8 mouse cellular contexts compared by ENCODE assay signal in the genomic region with DNA sequence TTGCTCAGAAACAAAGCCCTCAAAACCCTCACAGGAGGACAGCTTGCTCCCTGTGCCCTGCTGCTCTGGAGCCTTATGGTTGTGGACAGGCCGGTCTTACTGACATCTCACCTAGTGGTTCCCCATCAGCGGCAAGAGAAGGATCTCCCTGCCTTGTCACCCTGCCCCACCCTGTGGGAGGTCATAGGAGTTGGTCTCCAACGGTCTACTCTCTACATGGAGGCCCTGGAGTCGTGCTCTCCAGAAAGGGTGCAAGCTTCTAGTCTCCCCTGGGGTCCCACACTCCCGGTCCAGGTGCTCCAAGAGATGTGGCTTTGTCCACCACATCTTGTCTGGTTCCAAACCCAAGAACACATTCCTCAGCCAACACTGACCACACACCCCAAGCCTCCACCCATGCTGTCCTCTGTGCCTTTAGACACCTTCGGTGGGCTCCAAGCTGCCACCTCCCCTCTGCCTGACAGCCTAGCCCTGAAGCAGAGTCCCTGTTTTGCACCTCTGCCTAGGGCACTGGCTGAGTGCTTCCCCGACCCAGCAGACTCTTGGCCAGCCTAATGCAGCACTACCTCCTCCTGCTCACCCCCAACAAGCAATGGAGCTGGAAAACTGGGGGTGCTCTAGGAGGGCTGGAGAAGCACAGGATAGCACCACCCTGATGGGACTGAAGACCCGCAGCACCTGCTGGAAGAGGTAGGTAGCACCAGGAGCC. TPM values are rescaled to one million over a fixed set of nuclear protein-coding genes. Genes with fewer than 3 reads are reported as not detected.
A peak's percentile ranks its signal among the peaks of the same experiment; 100 is the strongest.
DNase-seq lines count a peak whose midpoint lies in the region; ATAC-seq and TF ChIP-seq lines count a peak whose summit lies in the region.

No protein-coding gene starts in this region.

- WGBS in kidney, embryonic 14.5 days = 50% methylated on average over 8 of the region's 8 CpGs
- WGBS in hindbrain, embryonic 15.5 days = 27% methylated on average over 8 of the region's 8 CpGs

- H3K4me3 ChIP-seq in kidney, embryonic 14.5 days (ENCODE audit: low read length) = peak overlapping the region; percentile 98
- peak overlapping the region; percentile 81 for H3K4me3 ChIP-seq in bone marrow macrophage, adult 2 months (ENCODE audit: insufficient read depth, low read length)
- H3K4me3 ChIP-seq in hindbrain, embryonic 15.5 days = peak overlapping the region; percentile 86
- peak overlapping the region; percentile 73 for H3K4me3 ChIP-seq in myocyte

- TF ChIP-seq CTCF in bone marrow macrophage, adult 2 months (IDR thresholded peaks at IDR 0.05; ENCODE audit: low read depth, low read length) = no peak

- no peak for DNase-seq in kidney, postnatal 25 days
- DNase-seq in left cerebral cortex, adult 9 months (ENCODE audit: low spot score in 2 of 2) = no peak
- DNase-seq in adrenal gland, adult 8-10 months = no peak

- H3K79me2 ChIP-seq in myocyte (ENCODE audit: control insufficient read depth, insufficient read depth) = peaks cover 59% of the 10 kb centered on the region

- no peak for TF ChIP-seq POLR2A in bone marrow macrophage, adult 2 months (IDR thresholded peaks at IDR 0.05; ENCODE audit: borderline replicate concordance, low read depth, low read length)
- TF ChIP-seq POLR2A in myocyte (IDR thresholded peaks at IDR 0.05; ENCODE audit: insufficient read length, low read depth) = no peak

- H3K4me1 ChIP-seq in kidney, embryonic 14.5 days (ENCODE audit: control insufficient read depth, insufficient read depth, low read length) = peaks cover 29% of the 10 kb centered on the region
- peaks cover 38% of the 10 kb centered on the region for H3K4me1 ChIP-seq in bone marrow macrophage, adult 2 months (ENCODE audit: control insufficient read depth, insufficient read depth, low read length)
- peaks cover 55% of the 10 kb centered on the region for H3K4me1 ChIP-seq in hindbrain, embryonic 15.5 days (replicated peaks)

- peaks cover 13% of the 10 kb centered on the region; the same call in 1 of the 2 replicates for H3K36me3 ChIP-seq in kidney, embryonic 14.5 days (ENCODE audit: control insufficient read depth, insufficient read depth, low read length)
- peaks cover 4% of the 10 kb centered on the region; the same call in 1 of the 2 replicates for H3K36me3 ChIP-seq in hindbrain, embryonic 15.5 days
- H3K36me3 ChIP-seq in myocyte (ENCODE audit: control insufficient read depth, insufficient read depth) = no peaks in the 10 kb centered on the region

- H3K27ac ChIP-seq in kidney, embryonic 14.5 days (ENCODE audit: low read depth, low read length) = no peak overlapping the region
- no peak overlapping the region for H3K27ac ChIP-seq in bone marrow macrophage, adult 2 months (ENCODE audit: insufficient read depth, low read depth, low read length)
- H3K27ac ChIP-seq in hindbrain, embryonic 15.5 days (replicated peaks) = peak overlapping the region; percentile 79

- peak overlapping the region; percentile 95 for H3K9ac ChIP-seq in kidney, embryonic 14.5 days (ENCODE audit: low read depth, low read length)
- H3K9ac ChIP-seq in hindbrain, embryonic 15.5 days = peak overlapping the region; percentile 94

- peak overlapping the region; percentile 96 for H3ac ChIP-seq in myocyte (ENCODE audit: control insufficient read depth, insufficient read length)

- H3K27me3 ChIP-seq in kidney, embryonic 14.5 days (ENCODE audit: control insufficient read depth, insufficient read depth, low read length) = no peaks in the 10 kb centered on the region
- no peaks in the 10 kb centered on the region for H3K27me3 ChIP-seq in hindbrain, embryonic 15.5 days
- H3K27me3 ChIP-seq in myocyte (ENCODE audit: control insufficient read depth, insufficient read depth, insufficient read length) = no peaks in the 10 kb centered on the region

- peak overlapping the region; percentile 87 for H3K4me2 ChIP-seq in kidney, embryonic 14.5 days (replicated peaks; ENCODE audit: low read depth, low read length)
- H3K4me2 ChIP-seq in hindbrain, embryonic 15.5 days = peak overlapping the region; percentile 94
- peak overlapping the region; percentile 96 for H3K4me2 ChIP-seq in myocyte (ENCODE audit: low read depth)

- no peak for ATAC-seq in kidney, embryonic 14.5 days (ENCODE audit: low FRiP score, low TSS enrichment)
- ATAC-seq in hindbrain, embryonic 15.5 days (ENCODE audit: low FRiP score, low read depth) = no peak; the same call in 1 of the 2 replicates
- no peak for ATAC-seq in megakaryocyte progenitor cell, adult 5-6 weeks (replicated peaks; ENCODE audit: poor library complexity)

- H3K9me3 ChIP-seq in kidney, embryonic 14.5 days (ENCODE audit: control insufficient read depth, low read length) = no peaks in the 10 kb centered on the region
- no peaks in the 10 kb centered on the region for H3K9me3 ChIP-seq in hindbrain, embryonic 15.5 days

TF ChIP-seq in myocyte, 11 proteins besides CTCF, POLR2A, EP300 and RAD21:
- TF ChIP-seq SRF (IDR thresholded peaks at IDR 0.05; ENCODE audit: control insufficient read depth, insufficient read length, low read depth) = no peak
- TF ChIP-seq E2F4 (IDR thresholded peaks at IDR 0.05; ENCODE audit: insufficient read depth) = no peak
- TF ChIP-seq TCF3 (IDR thresholded peaks at IDR 0.05; ENCODE audit: insufficient read length, low read depth) = no peak
- TF ChIP-seq POLR2AphosphoS2 (IDR thresholded peaks at IDR 0.05; ENCODE audit: insufficient read length, low read depth) = peak; percentile 4

RNA-seq across cellular contexts. Expression of a gene that starts 1.6 kb away (rescaled TPM):
- 15.4 and 28.0 TPM in 2 replicates for polyA plus RNA-seq in kidney, embryonic 14.5 days (2014; fragmentation: Nextera tagmentation; extraction: Ambion mirVana)
- polyA plus RNA-seq in bone marrow macrophage, adult 2 months (2012; ENCODE audit: insufficient read depth, insufficient read length, missing spikeins) = 34.9 and 44.0 TPM in 2 replicates
- polyA plus RNA-seq in hindbrain, embryonic 15.5 days (2015; fragmentation: Nextera tagmentation; extraction: Ambion mirVana) = 47.4 and 57.2 TPM in 2 replicates
- 64.4 TPM for polyA plus RNA-seq in myocyte (2012; fragmentation: generic; extraction: Trizol)
- 1.2 and 3.6 TPM in 2 replicates for total RNA-seq in megakaryocyte progenitor cell, adult 5-6 weeks (2015)
- 0.50 and 3.1 TPM in 2 replicates for total RNA-seq in megakaryocyte progenitor cell, adult 5-6 weeks (2017)
- 10 to 100 TPM; 65.9 to 85.2 (median 71.0) TPM for total RNA-seq in adrenal gland, adult 8-10 months (2022)
